Mouse (Mus musculus) liver, embryonic 14.5 days (tissue): Measurements from ENCODE around the gene Fgf14.

Experiments
- CTCF ChIP-seq: IDR thresholded peaks from 2 replicates; pipeline ENCODE4 v1.5.1; 2016; ENCODE audit warnings: antibody characterized with exemption, low read depth, control low read depth
- EP300 ChIP-seq: IDR thresholded peaks from 2 replicates; pipeline ENCODE4 v1.6.1; 2016; ENCODE audit warnings: antibody characterized with exemption, low read depth

DNA sequence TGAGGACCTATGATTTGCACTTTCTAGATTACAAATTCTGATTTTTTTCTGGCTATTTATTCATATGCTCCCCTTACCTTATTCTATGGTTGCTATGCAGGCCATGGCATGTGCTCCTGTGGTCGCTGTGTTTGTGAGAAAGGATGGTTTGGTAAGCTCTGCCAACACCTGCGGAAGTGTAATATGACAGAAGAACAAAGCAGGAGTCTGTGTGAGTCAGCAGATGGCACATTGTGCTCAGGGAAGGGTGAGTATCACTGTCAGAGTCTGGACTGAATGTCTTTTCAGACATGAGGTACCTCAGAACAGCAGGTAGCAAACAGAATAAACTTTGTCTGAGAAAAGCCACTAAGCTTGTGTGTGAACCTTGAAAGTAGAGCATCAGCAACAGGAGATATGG lies 710.4 kb downstream of the Fgf14 start:
- TF ChIP-seq EP300 (no peak), CTCF (no peak)
